Mouse (Mus musculus): Measurements from ENCODE around the gene Ddx49. TPM values are rescaled to one million over a fixed set of nuclear protein-coding genes. Genes with fewer than 3 reads are reported as not detected.

Gene Ddx49
- polyA plus RNA-seq, 1 experiment from 2014 or later, result 58.1 TPM

Other genes with a start within 250 kb of the Ddx49 start
- gene Tm6sf2, start 229.6 kb downstream of the Ddx49 start, polyA plus RNA-seq (2016; fragmentation: Nextera tagmentation; extraction: Ambion mirVana), result 0.47 and 0.80 TPM in 2 replicates
- 0.14 and 0.24 TPM in 2 replicates for gene Hapln4, start 219.0 kb downstream of the Ddx49 start, polyA plus RNA-seq (2016; fragmentation: Nextera tagmentation; extraction: Ambion mirVana)
- gene Ncan, start 181.6 kb downstream of the Ddx49 start, polyA plus RNA-seq (2016; fragmentation: Nextera tagmentation; extraction: Ambion mirVana), result 6.2 and 6.8 TPM in 2 replicates
- 32.0 and 33.4 TPM in 2 replicates for gene Nr2c2ap, start 171.2 kb downstream of the Ddx49 start, polyA plus RNA-seq (2016; fragmentation: Nextera tagmentation; extraction: Ambion mirVana)
- 22.4 and 25.2 TPM in 2 replicates for gene Rfxank, start 163.3 kb downstream of the Ddx49 start, polyA plus RNA-seq (2016; fragmentation: Nextera tagmentation; extraction: Ambion mirVana)
- gene Borcs8, start 163.0 kb downstream of the Ddx49 start, polyA plus RNA-seq (2016; fragmentation: Nextera tagmentation; extraction: Ambion mirVana), result 45.8 and 46.8 TPM in 2 replicates
- 0.69 and 0.70 TPM in 2 replicates for gene Mef2b, start 162.8 kb downstream of the Ddx49 start, polyA plus RNA-seq (2016; fragmentation: Nextera tagmentation; extraction: Ambion mirVana)
- 66.1 and 72.1 TPM in 2 replicates for gene Tmem161a, start 130.1 kb downstream of the Ddx49 start, polyA plus RNA-seq (2016; fragmentation: Nextera tagmentation; extraction: Ambion mirVana)
- gene Slc25a42, start 90.2 kb downstream of the Ddx49 start, polyA plus RNA-seq (2016; fragmentation: Nextera tagmentation; extraction: Ambion mirVana), result 2.6 and 2.9 TPM in 2 replicates
- gene Sugp2, start 68.3 kb downstream of the Ddx49 start, polyA plus RNA-seq (2016; fragmentation: Nextera tagmentation; extraction: Ambion mirVana), result 47.0 and 50.8 TPM in 2 replicates
- gene Armc6, start 68.0 kb downstream of the Ddx49 start, polyA plus RNA-seq (2016; fragmentation: Nextera tagmentation; extraction: Ambion mirVana), result 30.8 and 31.9 TPM in 2 replicates
- 121 and 130 TPM in 2 replicates for gene Homer3, start 19.7 kb downstream of the Ddx49 start, polyA plus RNA-seq (2016; fragmentation: Nextera tagmentation; extraction: Ambion mirVana)
- gene Cope, start within 50 bp of the Ddx49 start, polyA plus RNA-seq (2016; fragmentation: Nextera tagmentation; extraction: Ambion mirVana), result 293 and 297 TPM in 2 replicates
- gene Cers1, start 13.3 kb upstream of the Ddx49 start, polyA plus RNA-seq (2016; fragmentation: Nextera tagmentation; extraction: Ambion mirVana), result 2.3 and 4.1 TPM in 2 replicates
- 5.6 and 5.7 TPM in 2 replicates for gene Gdf1, start 27.3 kb upstream of the Ddx49 start, polyA plus RNA-seq (2016; fragmentation: Nextera tagmentation; extraction: Ambion mirVana)
- gene Upf1, start 50.8 kb upstream of the Ddx49 start, polyA plus RNA-seq (2016; fragmentation: Nextera tagmentation; extraction: Ambion mirVana), result 21.9 and 22.1 TPM in 2 replicates
- gene Comp, start 71.1 kb upstream of the Ddx49 start, polyA plus RNA-seq (2016; fragmentation: Nextera tagmentation; extraction: Ambion mirVana), result 0.19 and 0.37 TPM in 2 replicates
- 17.3 and 20.6 TPM in 2 replicates for gene Crtc1, start 137.1 kb upstream of the Ddx49 start, polyA plus RNA-seq (2016; fragmentation: Nextera tagmentation; extraction: Ambion mirVana)
- gene Klhl26, start 174.5 kb upstream of the Ddx49 start, polyA plus RNA-seq (2016; fragmentation: Nextera tagmentation; extraction: Ambion mirVana), result 22.4 and 24.1 TPM in 2 replicates
- gene Tmem59l, start 184.9 kb upstream of the Ddx49 start, polyA plus RNA-seq (2016; fragmentation: Nextera tagmentation; extraction: Ambion mirVana), result 28.3 and 29.4 TPM in 2 replicates
- gene Crlf1, start 190.7 kb upstream of the Ddx49 start, polyA plus RNA-seq (2016; fragmentation: Nextera tagmentation; extraction: Ambion mirVana), result 103 and 116 TPM in 2 replicates
- 118 and 138 TPM in 2 replicates for gene Rex1bd, start 204.3 kb upstream of the Ddx49 start, polyA plus RNA-seq (2016; fragmentation: Nextera tagmentation; extraction: Ambion mirVana)
- gene Uba52, start 208.3 kb upstream of the Ddx49 start, polyA plus RNA-seq (2016; fragmentation: Nextera tagmentation; extraction: Ambion mirVana), result 908 and 951 TPM in 2 replicates
- 278 and 285 TPM in 2 replicates for gene Fkbp8, start 225.2 kb upstream of the Ddx49 start, polyA plus RNA-seq (2016; fragmentation: Nextera tagmentation; extraction: Ambion mirVana)
- gene Kxd1, start 225.5 kb upstream of the Ddx49 start, polyA plus RNA-seq (2016; fragmentation: Nextera tagmentation; extraction: Ambion mirVana), result 49.7 and 51.0 TPM in 2 replicates
- gene Ell, start 237.0 kb upstream of the Ddx49 start, polyA plus RNA-seq (2016; fragmentation: Nextera tagmentation; extraction: Ambion mirVana), result 20.8 and 21.1 TPM in 2 replicates

All from embryonic facial prominence, embryonic 10.5 days (tissue).